Mouse (Mus musculus): Measurements from ENCODE around the gene Chst5.

GRCm38 (mm10) chr8:111898586-111898985 is 11.7 kb downstream of the Chst5 start:
- TF ChIP-seq POLR2A (IDR thresholded peaks at IDR 0.05; ENCODE audit: low read depth, low read length) (no peak), CTCF (conservative IDR thresholded peaks at IDR 0.05; ENCODE audit: insufficient read depth, insufficient read length, low read depth, low read length) (no peak)

All from kidney, adult 2 months (tissue).